20 mouse cellular contexts compared by ENCODE assay signal in the genomic region with DNA sequence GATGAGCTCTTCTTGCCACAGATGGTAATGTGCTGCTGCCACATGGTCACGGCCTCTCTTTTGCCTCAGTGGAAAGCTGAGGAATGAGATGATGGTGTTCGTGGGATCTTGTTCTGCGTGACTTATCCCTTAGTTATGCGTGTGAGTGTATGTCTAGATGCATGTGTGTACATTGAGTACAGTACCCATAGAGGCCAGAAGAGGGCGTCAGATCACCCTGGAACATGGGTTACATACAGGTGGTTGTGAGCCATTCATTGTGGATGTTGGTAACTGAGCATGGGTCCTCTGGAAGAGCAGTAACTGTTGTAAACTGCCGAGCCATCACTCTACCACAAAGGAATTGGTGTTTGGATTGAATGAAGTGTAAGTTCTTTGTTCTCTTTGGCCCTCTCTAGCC.
A peak's percentile ranks its signal among the peaks of the same experiment; 100 is the strongest.
DNase-seq lines count a peak whose midpoint lies in the region; ATAC-seq and TF ChIP-seq lines count a peak whose summit lies in the region.
"Had no signal": no experiment of that assay in that cellular context is flagged by ENCODE, and none has a peak within 500 bp of the region (broad histone marks: within the 10 kb centered on the region; RNA-seq: fewer than 3 reads in every experiment).

No protein-coding gene starts in this region.

- H3K4me2 ChIP-seq in lung, postnatal 0 days (replicated peaks; ENCODE audit: low read depth, low read length): no peak overlapping the region
- H3K4me2 ChIP-seq in stomach, postnatal 0 days (replicated peaks; ENCODE audit: low read depth): no peak overlapping the region
- H3K4me2 ChIP-seq: heart, embryonic 13.5 days; limb, embryonic 15.5 days; midbrain, embryonic 12.5 days; stomach, embryonic 15.5 days had no signal

- no peak overlapping the region for H3K9ac ChIP-seq in lung, postnatal 0 days (replicated peaks; ENCODE audit: low read depth)
- no peak overlapping the region for H3K9ac ChIP-seq in stomach, postnatal 0 days (ENCODE audit: low read length)
- H3K9ac ChIP-seq: heart, embryonic 13.5 days; limb, embryonic 15.5 days; midbrain, embryonic 12.5 days; stomach, embryonic 15.5 days had no signal

- H3K36me3 ChIP-seq in kidney, adult 2 months (ENCODE audit: control insufficient read depth, insufficient read depth, low read length): no peaks in the 10 kb centered on the region
- no peaks in the 10 kb centered on the region for H3K36me3 ChIP-seq in lung, postnatal 0 days (ENCODE audit: insufficient read depth, low read length)
- no peaks in the 10 kb centered on the region for H3K36me3 ChIP-seq in stomach, postnatal 0 days (ENCODE audit: control insufficient read depth, insufficient read depth, low read length)
- H3K36me3 ChIP-seq: forebrain, embryonic 10.5 days; heart, embryonic 13.5 days; limb, embryonic 15.5 days; midbrain, embryonic 12.5 days; stomach, embryonic 15.5 days had no signal

- TF ChIP-seq CTCF in cerebellum, adult 2 months (IDR thresholded peaks at IDR 0.05; ENCODE audit: borderline replicate concordance, insufficient read depth, low read depth, low read length): 0 out of 2 replicates have a peak, but pooled peaks have one; percentile 10
- 0 out of 2 replicates have a peak, but pooled peaks have one; percentile 7 for TF ChIP-seq CTCF in kidney, adult 2 months (conservative IDR thresholded peaks at IDR 0.05; ENCODE audit: insufficient read depth, insufficient read length, low read depth, low read length)
- peak; percentile 41 for TF ChIP-seq CTCF in lung, postnatal 0 days (IDR thresholded peaks at IDR 0.05)
- peak; percentile 48 for TF ChIP-seq CTCF in stomach, postnatal 0 days (IDR thresholded peaks at IDR 0.05; ENCODE audit: low read depth)

- no peaks in the 10 kb centered on the region for H3K27me3 ChIP-seq in cerebellum, adult 2 months (ENCODE audit: control insufficient read depth, insufficient read depth, low read length)
- no peaks in the 10 kb centered on the region for H3K27me3 ChIP-seq in kidney, adult 2 months (replicated peaks; ENCODE audit: control insufficient read depth, insufficient read depth, low read length)
- no peaks in the 10 kb centered on the region for H3K27me3 ChIP-seq in lung, postnatal 0 days (replicated peaks; ENCODE audit: insufficient read depth, low read length)
- no peaks in the 10 kb centered on the region for H3K27me3 ChIP-seq in stomach, postnatal 0 days (ENCODE audit: control insufficient read depth, insufficient read depth, low read length)
- H3K27me3 ChIP-seq: heart, embryonic 13.5 days; limb, embryonic 15.5 days; midbrain, embryonic 12.5 days; stomach, embryonic 15.5 days had no signal

- no peak for TF ChIP-seq POLR2A in cerebellum, adult 2 months (IDR thresholded peaks at IDR 0.05; ENCODE audit: borderline replicate concordance, insufficient read depth, low read length)
- TF ChIP-seq POLR2A in kidney, adult 2 months (IDR thresholded peaks at IDR 0.05; ENCODE audit: low read depth, low read length): no peak

- no peak overlapping the region for H3K27ac ChIP-seq in cerebellum, adult 2 months (ENCODE audit: insufficient read depth, low read length)
- H3K27ac ChIP-seq in kidney, adult 2 months (ENCODE audit: insufficient read depth, low read depth, low read length): no peak overlapping the region
- H3K27ac ChIP-seq in lung, postnatal 0 days (ENCODE audit: low read length): no peak overlapping the region
- H3K27ac ChIP-seq in stomach, postnatal 0 days (replicated peaks): no peak overlapping the region
- H3K27ac ChIP-seq: forebrain, embryonic 10.5 days; gastrocnemius, adult 2 months; heart, embryonic 13.5 days; limb, embryonic 15.5 days; midbrain, embryonic 12.5 days; stomach, embryonic 15.5 days had no signal

- no peaks in the 10 kb centered on the region; the same call in 1 of the 2 replicates for H3K4me1 ChIP-seq in cerebellum, adult 2 months (ENCODE audit: control insufficient read depth, insufficient read depth, low read length)
- H3K4me1 ChIP-seq in kidney, adult 2 months (ENCODE audit: control insufficient read depth, insufficient read depth, low read length): peaks cover 36% of the 10 kb centered on the region
- H3K4me1 ChIP-seq in lung, postnatal 0 days (ENCODE audit: insufficient read depth, low read depth, low read length): peaks cover 2% of the 10 kb centered on the region; the same call in 1 of the 2 replicates
- H3K4me1 ChIP-seq in stomach, postnatal 0 days (replicated peaks; ENCODE audit: control insufficient read depth, insufficient read depth): peaks cover 10% of the 10 kb centered on the region

- no peak for DNase-seq in cerebellum, adult 2 months
- DNase-seq in cerebellum, adult 11 months: no peak
- DNase-seq in kidney, adult 2 months: no peak
- DNase-seq in kidney, adult 11 months: no peak
- no peak for DNase-seq in lung, postnatal 0 days (ENCODE audit: low spot score)
- no peak for DNase-seq in lung, postnatal 10 days
- DNase-seq in stomach, postnatal 0 days (ENCODE audit: low spot score): no peak
- no peak for DNase-seq in left cerebral cortex, adult 9 months (ENCODE audit: low spot score in 2 of 2)
- DNase-seq: adrenal gland, postnatal 14 days; cerebellum, postnatal 25 days; embryo, embryonic 11 days; gastrocnemius, adult 2 months; lung, adult 2 months; thymus, adult 2 months had no signal

- no peaks in the 10 kb centered on the region for H3K9me3 ChIP-seq in lung, postnatal 0 days (ENCODE audit: low read length)
- no peaks in the 10 kb centered on the region for H3K9me3 ChIP-seq in stomach, postnatal 0 days (ENCODE audit: control insufficient read depth, low read length)
- H3K9me3 ChIP-seq: forebrain, embryonic 10.5 days; heart, embryonic 13.5 days; limb, embryonic 15.5 days; midbrain, embryonic 12.5 days; stomach, embryonic 15.5 days had no signal

- H3K4me3 ChIP-seq in cerebellum, adult 2 months (replicated peaks; ENCODE audit: insufficient read depth, low read depth, low read length): no peak overlapping the region
- H3K4me3 ChIP-seq in kidney, adult 2 months (ENCODE audit: insufficient read depth, low read depth, low read length): no peak overlapping the region
- no peak overlapping the region for H3K4me3 ChIP-seq in lung, postnatal 0 days (ENCODE audit: low read depth, low read length)
- no peak overlapping the region for H3K4me3 ChIP-seq in stomach, postnatal 0 days (ENCODE audit: low read depth, low read length)
- H3K4me3 ChIP-seq: forebrain, embryonic 10.5 days; gastrocnemius, adult 2 months; heart, embryonic 13.5 days; limb, embryonic 15.5 days; midbrain, embryonic 12.5 days; myocyte; stomach, embryonic 15.5 days had no signal

- ATAC-seq in lung, postnatal 0 days: no peak
- no peak for ATAC-seq in stomach, postnatal 0 days (ENCODE audit: low FRiP score, low TSS enrichment)

- no peak for TF ChIP-seq EP300 in lung, postnatal 0 days (IDR thresholded peaks at IDR 0.05)
- TF ChIP-seq EP300 in stomach, postnatal 0 days (optimal IDR thresholded peaks at IDR 0.05): no peak

- 88% methylated on average over 6 of the region's 6 CpGs for whole genome bisulfite sequencing in cerebellum, adult 2 months
- WGBS in kidney, adult 2 months: 92% methylated on average over 6 of the region's 6 CpGs
- 91% methylated on average over 6 of the region's 6 CpGs for WGBS in lung, postnatal 0 days
- WGBS in stomach, postnatal 0 days: 91% methylated on average over 6 of the region's 6 CpGs
